Mouse (Mus musculus): ENCODE results near the gene Rasgef1b. TPM values are rescaled to one million over a fixed set of nuclear protein-coding genes. Genes with fewer than 3 reads are reported as not detected.
A peak's percentile ranks its signal among the peaks of the same experiment; 100 is the strongest.

Gene Rasgef1b
- 25.8 to 86.0 TPM (median 57.6 TPM) in 3 replicates for total RNA-seq (2017)

DNA sequence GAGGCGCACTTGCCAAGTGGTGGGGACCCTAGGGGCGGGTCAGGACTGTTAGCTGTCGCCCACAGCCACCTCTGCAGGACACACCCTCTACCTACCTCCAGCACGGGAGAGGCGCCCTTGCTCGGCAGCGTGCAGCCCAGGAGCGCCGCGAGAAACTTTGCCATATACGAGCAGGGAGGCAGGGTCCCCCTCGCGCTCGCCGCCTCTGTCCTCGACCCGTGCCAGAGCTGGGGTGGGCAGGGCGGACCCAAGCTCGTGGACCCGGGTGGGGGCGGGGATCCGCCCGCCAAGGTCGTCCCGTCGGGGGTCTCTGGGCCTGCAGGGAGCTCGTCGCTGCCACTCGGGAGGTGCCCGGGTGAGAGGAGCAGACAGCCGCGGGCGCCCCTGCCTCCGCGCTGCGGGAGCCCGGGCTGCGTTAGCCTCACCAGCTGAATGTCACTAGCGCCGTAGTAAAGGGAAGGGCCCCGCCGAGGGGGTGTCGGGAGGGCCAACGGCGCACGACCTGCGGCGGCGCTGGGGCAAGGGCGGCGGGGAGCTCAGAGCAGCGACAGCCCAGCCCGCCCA, at the start of gene Rasgef1b:
Rasgef1b (minus strand) TSS at position 417 of the 564 bp plus-strand sequence.
- ATAC-seq (replicated peaks; ENCODE audit: insufficient number of reproducible peaks, low FRiP score, low TSS enrichment, poor library complexity, severe bottlenecking): no peak

GRCm38 (mm10) chr5:99775342-99775741, 46.5 kb upstream of the Rasgef1b start:
- no peak for ATAC-seq (replicated peaks; ENCODE audit: insufficient number of reproducible peaks, low FRiP score, low TSS enrichment, poor library complexity, severe bottlenecking)

GRCm38 (mm10) chr5:99773265-99773664, 44.4 kb upstream of the Rasgef1b start:
- ATAC-seq (replicated peaks; ENCODE audit: insufficient number of reproducible peaks, low FRiP score, low TSS enrichment, poor library complexity, severe bottlenecking): no peak

DNA sequence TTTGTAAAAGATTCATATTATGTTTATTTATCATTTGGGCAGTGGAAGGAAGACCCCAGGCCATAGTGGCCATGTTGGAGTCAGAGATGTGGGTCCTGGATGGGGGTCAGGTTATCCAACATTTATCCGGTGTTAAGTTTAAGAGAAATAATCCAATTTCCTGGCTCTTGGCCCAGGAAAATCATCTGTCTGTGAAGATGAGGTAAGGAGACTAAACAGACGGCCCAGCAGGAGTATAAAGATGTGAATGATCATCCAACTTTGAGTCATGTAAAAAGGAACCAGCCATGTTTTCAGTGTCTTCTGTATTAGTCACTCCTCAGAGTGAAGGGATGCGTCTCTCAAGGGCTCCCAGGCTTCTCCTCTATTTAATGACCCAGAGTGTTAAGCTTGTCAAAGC, 35.4 kb upstream of the Rasgef1b start:
- ATAC-seq (replicated peaks; ENCODE audit: insufficient number of reproducible peaks, low FRiP score, low TSS enrichment, poor library complexity, severe bottlenecking): no peak

DNA sequence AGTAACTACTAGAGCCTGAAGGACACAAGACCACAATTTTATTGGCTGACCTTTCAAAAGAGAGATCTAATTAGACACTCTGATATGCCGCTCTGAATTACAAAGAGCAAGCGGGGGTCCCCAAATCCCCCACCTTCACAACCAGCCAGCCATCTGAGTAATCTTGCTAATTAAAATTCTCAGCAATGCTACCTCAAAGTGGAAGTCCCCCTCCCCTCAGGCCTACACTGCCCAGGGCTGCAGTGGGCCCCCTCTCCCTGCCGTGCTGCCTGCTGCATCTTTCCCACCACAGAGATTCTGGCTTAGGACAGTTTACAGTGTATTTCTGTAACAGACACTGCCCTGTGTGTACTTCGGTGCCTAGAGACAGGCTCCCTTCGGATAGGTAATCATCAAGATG, 30.0 kb upstream of the Rasgef1b start:
- ATAC-seq (replicated peaks; ENCODE audit: insufficient number of reproducible peaks, low FRiP score, low TSS enrichment, poor library complexity, severe bottlenecking): no peak

DNA sequence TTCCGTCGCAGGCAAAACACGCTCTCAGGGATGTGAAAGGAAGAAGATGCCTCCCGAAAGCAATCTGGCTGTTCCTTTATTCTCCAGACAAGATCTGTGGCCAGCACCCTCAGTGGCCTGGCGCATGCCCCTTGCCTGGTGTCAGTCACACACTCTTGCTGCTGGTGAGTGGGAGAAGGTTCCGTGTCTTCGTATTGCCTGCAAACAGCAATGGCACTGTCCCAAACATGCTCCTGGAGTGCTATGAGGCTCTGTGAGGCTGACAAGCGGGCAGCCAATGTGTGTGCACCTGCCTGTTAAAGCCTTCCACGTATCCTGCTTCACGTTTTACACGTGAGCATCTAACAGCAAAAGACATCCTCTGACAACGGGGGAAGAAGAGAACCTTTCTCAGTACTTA, 25.0 kb upstream of the Rasgef1b start:
- ATAC-seq (replicated peaks; ENCODE audit: insufficient number of reproducible peaks, low FRiP score, low TSS enrichment, poor library complexity, severe bottlenecking): no peak

- no peak for ATAC-seq (replicated peaks; ENCODE audit: insufficient number of reproducible peaks, low FRiP score, low TSS enrichment, poor library complexity, severe bottlenecking)
Observed at GRCm38 (mm10) chr5:99753368-99753767, 24.5 kb upstream of the Rasgef1b start.

DNA sequence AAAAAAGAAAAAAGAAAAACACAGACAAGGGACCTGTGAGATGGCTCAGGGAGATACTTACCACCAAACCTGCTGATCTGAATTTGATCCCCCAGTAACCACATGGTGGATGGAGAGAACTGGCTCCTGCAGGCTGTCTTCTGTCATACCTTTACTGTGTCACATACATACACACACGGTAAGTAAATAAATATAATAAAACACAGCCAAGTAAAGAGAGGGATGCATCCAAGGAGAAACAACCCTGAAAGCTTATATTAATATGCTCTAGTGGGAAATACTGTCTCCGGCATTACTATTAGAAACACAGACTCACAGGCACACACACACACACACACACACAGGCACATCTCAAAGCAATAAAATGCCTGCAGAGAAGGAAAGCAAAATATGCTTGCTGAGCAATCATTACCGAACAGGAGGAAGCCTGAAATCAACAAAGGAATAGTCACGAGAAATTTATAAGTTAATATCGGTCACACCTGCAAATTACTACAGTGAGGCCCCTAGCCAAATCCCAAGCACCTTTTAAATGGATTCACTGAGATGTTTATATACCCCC, 23.9 kb upstream of the Rasgef1b start:
- ATAC-seq (replicated peaks; ENCODE audit: insufficient number of reproducible peaks, low FRiP score, low TSS enrichment, poor library complexity, severe bottlenecking): no peak

DNA sequence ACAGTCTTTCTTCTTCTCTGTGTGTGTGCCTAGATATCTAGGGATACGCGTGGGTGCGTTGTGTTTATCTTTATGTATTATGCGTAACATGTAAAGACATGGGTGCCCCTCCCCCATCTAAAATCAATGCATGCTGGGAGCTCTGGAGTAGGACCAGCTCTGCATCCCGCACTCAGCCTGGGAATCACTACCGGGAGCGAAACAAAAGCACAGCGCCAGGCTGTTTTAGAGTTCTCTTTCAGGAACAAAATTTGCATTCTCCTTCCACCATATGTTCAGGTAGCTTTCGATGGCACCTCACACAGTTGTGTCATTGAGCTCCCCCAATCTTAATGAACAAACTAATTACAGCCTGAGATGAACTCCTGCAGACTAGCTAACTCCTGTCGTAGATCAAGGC, 19.6 kb upstream of the Rasgef1b start:
- no peak for ATAC-seq (replicated peaks; ENCODE audit: insufficient number of reproducible peaks, low FRiP score, low TSS enrichment, poor library complexity, severe bottlenecking)

GRCm38 (mm10) chr5:99746087-99746486, 17.2 kb upstream of the Rasgef1b start:
- ATAC-seq (replicated peaks; ENCODE audit: insufficient number of reproducible peaks, low FRiP score, low TSS enrichment, poor library complexity, severe bottlenecking): no peak

DNA sequence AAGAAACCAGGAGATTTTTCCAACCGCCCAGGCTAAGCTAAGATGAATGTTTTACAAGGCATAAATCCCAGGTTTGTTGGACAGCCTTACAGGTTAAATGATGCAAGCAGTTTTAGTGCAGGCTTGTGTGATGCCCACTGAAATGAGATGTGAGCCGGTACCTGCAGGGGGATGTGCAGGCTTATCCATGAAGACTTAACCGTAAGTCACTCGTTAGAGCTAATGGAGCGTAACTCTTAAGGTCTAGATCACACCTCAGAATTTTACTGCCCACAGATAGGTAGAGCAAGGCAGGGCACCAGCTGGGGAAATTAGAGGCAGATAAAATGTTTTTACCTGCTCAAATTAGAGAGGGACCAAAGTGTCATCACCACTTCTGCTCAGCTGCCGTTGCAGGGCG, 14.0 kb upstream of the Rasgef1b start:
- no peak for ATAC-seq (replicated peaks; ENCODE audit: insufficient number of reproducible peaks, low FRiP score, low TSS enrichment, poor library complexity, severe bottlenecking)

DNA sequence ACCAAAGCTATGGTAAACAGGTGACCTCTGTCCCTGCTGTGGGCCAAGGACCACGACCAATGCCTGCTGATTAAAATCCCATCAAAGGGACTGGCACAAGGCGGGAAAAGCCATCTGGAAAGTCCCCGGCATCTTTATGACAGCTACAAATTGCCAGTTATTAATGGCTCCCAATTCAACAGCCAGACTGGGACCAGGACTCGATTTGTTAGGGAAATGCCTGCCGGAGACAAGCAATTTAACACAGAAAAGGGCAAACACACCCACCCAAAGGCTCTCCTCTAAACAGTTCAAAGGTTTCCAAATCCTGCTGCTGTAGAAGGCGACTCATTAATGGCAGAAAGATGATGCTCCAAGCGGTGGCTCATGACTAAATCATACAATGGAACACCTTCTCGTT, 13.2 kb upstream of the Rasgef1b start:
- no peak for ATAC-seq (replicated peaks; ENCODE audit: insufficient number of reproducible peaks, low FRiP score, low TSS enrichment, poor library complexity, severe bottlenecking)

- ATAC-seq (replicated peaks; ENCODE audit: insufficient number of reproducible peaks, low FRiP score, low TSS enrichment, poor library complexity, severe bottlenecking): 0 out of 2 replicates have a peak, but pooled peaks have one; percentile 5
Observed at GRCm38 (mm10) chr5:99737937-99738727, 9.3 kb upstream of the Rasgef1b start.

DNA sequence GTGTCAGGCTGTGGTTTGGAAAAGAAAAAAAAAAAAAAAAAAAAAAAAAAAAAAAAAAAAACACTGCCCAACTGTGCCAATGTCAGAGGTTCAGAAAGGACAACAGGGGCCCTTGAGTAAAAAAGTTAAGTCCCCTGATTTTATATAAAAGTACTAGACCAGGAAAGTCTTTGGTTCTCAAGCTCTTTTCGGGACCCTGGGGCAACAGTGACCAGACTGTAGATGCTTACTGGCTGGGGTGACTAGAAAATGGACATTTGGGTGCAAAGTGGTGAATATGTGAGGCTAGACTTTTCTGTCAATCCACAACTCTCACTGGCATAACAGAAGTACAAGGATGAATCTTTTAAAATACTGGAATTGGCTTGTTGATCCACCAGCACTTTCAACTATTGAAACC, 1.1 kb upstream of the Rasgef1b start:
- no peak for ATAC-seq (replicated peaks; ENCODE audit: insufficient number of reproducible peaks, low FRiP score, low TSS enrichment, poor library complexity, severe bottlenecking)

- no peak for ATAC-seq (replicated peaks; ENCODE audit: insufficient number of reproducible peaks, low FRiP score, low TSS enrichment, poor library complexity, severe bottlenecking)
Observed at GRCm38 (mm10) chr5:99729361-99729882, 557 bp upstream of the Rasgef1b start.

GRCm38 (mm10) chr5:99728027-99728451, 826 bp downstream of the Rasgef1b start:
- ATAC-seq (replicated peaks; ENCODE audit: insufficient number of reproducible peaks, low FRiP score, low TSS enrichment, poor library complexity, severe bottlenecking): no peak

- ATAC-seq (replicated peaks; ENCODE audit: insufficient number of reproducible peaks, low FRiP score, low TSS enrichment, poor library complexity, severe bottlenecking): no peak
Observed at GRCm38 (mm10) chr5:99723941-99724340, 4.9 kb downstream of the Rasgef1b start.

DNA sequence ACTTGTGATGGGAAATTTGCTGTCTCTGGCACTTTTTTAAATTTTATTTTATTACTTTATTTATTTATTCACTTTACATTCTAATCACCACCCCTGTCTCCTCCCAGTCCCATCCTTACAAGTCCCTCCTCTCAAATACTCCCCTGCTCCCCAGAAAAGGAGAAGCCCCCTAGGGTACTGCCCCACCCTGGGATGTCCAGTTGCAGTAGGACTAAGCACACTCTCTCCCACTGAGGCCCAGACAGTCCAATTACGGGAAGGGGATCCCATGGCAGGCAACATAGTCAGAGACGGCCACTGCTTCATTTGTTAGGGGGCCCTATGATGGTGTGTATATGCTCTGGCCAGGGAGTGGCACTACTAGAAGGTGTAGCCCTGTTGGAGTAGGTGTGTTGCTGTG, 6.6 kb downstream of the Rasgef1b start:
- no peak for ATAC-seq (replicated peaks; ENCODE audit: insufficient number of reproducible peaks, low FRiP score, low TSS enrichment, poor library complexity, severe bottlenecking)

- ATAC-seq (replicated peaks; ENCODE audit: insufficient number of reproducible peaks, low FRiP score, low TSS enrichment, poor library complexity, severe bottlenecking): no peak
Observed at GRCm38 (mm10) chr5:99720554-99720953, 8.3 kb downstream of the Rasgef1b start.

DNA sequence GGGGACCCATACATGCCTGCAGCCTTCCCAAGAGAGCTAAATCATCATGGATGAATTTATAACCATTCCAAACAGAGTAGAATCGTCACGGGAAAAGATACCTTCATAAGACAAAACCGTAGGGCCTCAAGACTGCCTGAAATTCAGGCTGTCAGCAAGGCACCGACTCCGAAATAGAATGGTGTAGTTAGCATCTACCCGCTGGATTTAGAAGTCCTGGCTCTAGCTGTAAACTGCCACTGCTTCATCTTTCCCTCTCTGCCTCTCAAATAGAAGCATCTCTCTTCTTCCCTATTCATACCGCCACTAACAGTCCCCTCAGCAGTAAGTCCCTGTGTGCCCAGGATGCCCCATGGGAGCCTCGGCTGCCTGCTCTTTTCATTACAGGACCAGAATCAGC, 10.9 kb downstream of the Rasgef1b start:
- no peak for ATAC-seq (replicated peaks; ENCODE audit: insufficient number of reproducible peaks, low FRiP score, low TSS enrichment, poor library complexity, severe bottlenecking)
